Mouse (Mus musculus) ovary, postnatal 10 days (tissue): ENCODE results near the gene Sh3bgr.
A peak's percentile ranks its signal among the peaks of the same experiment; 100 is the strongest.

Experiments
- DNase-seq: peaks from one replicate; pipeline ENCODE4 v3.0.0; 2022; ENCODE audit warnings: low spot score

The Sh3bgr gene

DNA sequence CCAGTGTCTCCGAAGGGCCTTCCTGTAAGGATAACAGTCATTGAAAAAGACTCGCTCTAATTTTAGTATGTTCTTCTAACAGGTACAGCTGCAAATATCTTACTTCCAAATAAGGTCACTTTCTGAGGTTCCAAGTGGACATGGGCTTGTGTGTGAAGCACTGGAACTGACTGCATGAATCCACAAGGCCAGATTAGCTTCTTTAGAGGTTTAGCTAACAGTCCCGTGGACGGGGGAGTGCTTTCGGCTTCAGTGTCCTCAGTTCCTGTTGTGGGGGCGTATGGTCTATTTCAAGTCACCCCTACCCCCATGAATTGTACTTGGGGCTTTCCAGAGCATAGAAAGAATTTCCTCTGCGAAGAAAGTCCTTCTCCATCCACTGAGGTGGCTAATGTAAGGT is 10.6 kb downstream of the Sh3bgr start:
- DNase-seq, result no peak

GRCm38 (mm10) chr16:96213027-96213426 is 12.8 kb downstream of the Sh3bgr start:
- DNase-seq, result no peak

GRCm38 (mm10) chr16:96221491-96221890 is 21.2 kb downstream of the Sh3bgr start:
- no peak for DNase-seq

DNA sequence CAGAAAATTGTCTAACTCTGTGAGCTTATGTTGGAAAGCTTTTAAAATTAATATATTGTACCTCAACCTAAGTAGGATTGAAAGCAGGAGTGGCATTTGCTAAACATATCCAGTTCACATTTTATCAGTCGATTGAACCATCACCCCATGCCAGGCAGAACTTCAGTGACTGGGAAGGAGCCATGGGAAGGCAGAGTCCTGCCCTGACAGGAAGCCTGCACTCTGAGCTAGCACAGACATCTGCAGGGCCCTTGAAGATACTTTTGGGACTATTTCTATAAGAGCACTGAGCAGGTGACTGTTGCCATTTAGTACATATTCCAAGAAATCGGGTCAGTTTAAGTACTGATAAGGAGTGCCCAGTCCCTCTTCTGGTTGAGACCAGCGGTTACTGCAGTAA is 21.7 kb downstream of the Sh3bgr start:
- no peak for DNase-seq

GRCm38 (mm10) chr16:96222452-96222851 is 22.2 kb downstream of the Sh3bgr start:
- no peak for DNase-seq

GRCm38 (mm10) chr16:96228438-96228837 is 28.2 kb downstream of the Sh3bgr start:
- no peak for DNase-seq

DNA sequence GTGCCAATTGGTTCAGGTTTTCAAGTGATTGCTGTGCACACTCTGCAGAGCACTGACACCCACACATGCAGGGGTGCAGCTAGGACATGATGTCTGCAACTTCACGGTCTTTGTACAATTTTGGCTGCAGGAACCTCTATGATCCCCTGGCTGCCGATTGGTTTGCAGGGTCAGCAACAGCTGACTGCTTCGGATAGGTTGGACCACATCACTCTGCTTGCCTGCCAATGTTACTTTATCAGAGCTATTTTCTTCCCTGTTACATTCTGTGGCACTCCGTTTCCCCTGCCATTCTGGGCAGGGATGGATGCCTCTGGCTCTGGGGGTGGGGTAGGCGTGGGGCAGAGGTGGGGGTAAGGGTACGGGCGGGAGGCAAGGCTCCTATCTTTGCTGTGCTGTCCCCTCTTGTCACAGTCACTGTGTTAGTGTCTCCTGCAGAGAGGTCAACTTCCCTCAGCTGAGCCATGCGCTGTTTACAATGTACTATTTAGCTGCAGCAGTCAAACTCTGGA is 28.9 kb downstream of the Sh3bgr start:
- DNase-seq, result no peak

DNA sequence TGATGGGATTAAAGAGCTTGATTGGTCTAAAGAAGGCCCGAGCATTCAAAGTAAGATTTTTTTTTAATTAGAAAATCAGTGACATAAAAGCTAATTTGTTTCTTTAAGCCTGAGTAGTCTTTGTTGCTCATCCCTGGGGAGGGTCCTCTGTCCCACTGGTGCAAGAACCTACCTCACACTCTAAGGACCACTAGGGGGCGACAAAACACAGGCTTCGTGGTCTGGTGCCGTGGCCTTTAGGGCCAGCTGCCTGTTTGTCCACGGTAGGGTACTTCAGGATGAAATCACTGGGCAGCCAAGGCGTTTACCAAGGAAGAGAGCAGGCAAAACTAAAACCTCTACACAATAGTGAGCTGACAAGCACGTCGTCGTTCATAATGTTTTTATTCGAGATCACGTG is 30.2 kb downstream of the Sh3bgr start:
- DNase-seq, result peak; percentile 30

DNA sequence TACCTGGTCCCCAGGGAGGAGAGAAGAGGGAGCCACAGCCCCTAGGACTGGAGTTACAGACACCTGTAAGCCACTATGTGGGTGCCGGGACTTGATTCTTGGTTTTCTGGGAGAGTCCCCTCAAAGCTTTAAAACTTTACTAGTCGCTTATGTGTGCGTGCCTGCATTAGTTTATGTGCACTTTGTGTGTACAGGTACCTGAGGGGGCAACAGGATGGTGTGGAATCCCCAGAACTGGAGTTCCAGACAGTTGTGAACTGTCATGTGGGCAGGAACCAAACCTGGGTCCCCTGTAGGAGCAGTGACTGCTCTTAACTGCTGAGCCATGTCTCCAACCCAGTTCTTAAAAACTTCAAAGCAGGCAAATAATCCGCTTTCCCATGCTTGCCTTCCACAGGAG is 31.0 kb downstream of the Sh3bgr start:
- DNase-seq, result no peak

DNA sequence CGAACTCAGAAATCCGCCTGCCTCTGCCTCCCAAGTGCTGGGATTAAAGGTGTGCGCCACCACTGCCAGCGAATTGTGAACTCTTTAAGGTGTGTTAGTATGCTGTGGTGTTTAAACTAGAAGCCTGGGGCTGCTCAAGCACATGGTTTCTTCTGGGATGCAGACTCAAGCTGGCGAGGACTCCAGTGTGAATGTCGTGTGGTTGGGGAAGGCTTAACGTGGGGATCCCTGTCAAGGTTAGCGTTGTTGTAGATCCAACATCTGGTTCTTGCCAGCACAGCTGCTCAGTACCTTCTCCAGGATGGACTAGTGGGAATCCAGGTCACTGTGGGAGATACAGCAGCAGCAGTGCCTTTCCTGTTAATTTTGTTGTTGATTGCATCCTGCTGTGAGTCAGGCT is 31.7 kb downstream of the Sh3bgr start:
- DNase-seq, result no peak

GRCm38 (mm10) chr16:96233996-96234395 is 33.7 kb downstream of the Sh3bgr start:
- DNase-seq, result no peak

- DNase-seq, result no peak
These were observed 35.2 kb downstream of the Sh3bgr start, which contains the start of gene B3galt5 for GRCm38 (mm10) chr16:96235366-96235970. Gene B3galt5 (plus strand): TSS chr16:96235801.

GRCm38 (mm10) chr16:96244496-96244895 is 44.2 kb downstream of the Sh3bgr start:
- DNase-seq, result no peak

GRCm38 (mm10) chr16:96249635-96250034 is 49.4 kb downstream of the Sh3bgr start:
- DNase-seq, result no peak

DNA sequence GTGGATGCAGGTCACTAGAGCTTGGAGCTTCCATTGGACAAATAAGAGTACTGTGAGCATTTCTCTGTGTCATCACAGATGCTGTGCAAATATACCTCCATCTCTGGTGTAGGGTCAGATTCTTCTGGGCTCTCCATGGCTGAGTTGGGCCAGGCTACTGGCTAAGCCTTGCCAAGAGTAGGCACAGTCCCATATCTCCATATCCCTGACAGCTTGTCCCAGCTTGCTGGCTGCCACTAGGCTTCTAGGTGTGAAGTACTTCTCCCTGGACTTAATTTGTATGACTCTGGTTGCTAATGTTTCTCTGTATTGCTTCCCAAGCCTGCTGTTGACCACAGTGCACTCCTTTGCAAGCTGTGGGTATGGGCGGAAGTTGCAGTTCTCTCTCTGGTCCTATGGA is 51.9 kb downstream of the Sh3bgr start:
- no peak for DNase-seq

DNA sequence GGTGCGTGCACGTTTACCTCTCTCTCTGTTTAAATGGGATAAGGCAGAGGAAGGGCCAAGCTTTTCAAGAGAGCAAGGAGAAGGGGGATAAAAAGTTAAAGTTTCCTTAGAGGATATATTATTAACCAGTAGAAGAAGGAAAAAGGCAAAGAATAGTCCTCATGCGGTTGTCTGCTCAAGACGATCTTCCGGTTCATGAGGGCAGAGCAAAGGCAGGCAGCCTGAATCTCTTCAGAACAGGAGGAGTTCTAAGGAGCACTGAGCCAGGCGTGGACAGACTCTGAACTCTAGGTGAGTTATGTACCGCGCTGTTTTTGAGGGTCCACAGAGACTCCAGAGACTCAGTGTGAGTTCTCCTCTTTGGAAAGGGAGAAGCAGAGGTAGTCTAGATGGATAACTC is 58.2 kb downstream of the Sh3bgr start:
- no peak for DNase-seq

DNA sequence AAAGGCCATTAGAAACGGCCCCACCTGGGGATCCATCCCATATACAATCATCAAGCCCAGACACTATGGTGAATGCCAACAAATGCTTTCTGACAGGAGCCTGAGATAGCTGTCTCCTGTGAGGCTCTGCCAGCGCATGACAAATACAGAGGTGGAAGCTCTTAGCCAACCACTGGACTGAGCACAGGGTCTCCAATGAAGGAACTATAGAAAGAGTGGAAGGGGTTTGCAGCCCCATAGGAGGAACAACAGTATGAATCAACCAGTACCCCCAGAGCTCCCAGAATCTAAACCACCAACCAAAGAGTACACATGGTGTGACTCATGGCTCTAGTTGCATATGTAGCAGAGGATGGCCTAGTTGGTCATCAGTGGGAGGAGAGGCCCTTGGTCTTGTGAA is 71.5 kb downstream of the Sh3bgr start:
- no peak for DNase-seq

DNA sequence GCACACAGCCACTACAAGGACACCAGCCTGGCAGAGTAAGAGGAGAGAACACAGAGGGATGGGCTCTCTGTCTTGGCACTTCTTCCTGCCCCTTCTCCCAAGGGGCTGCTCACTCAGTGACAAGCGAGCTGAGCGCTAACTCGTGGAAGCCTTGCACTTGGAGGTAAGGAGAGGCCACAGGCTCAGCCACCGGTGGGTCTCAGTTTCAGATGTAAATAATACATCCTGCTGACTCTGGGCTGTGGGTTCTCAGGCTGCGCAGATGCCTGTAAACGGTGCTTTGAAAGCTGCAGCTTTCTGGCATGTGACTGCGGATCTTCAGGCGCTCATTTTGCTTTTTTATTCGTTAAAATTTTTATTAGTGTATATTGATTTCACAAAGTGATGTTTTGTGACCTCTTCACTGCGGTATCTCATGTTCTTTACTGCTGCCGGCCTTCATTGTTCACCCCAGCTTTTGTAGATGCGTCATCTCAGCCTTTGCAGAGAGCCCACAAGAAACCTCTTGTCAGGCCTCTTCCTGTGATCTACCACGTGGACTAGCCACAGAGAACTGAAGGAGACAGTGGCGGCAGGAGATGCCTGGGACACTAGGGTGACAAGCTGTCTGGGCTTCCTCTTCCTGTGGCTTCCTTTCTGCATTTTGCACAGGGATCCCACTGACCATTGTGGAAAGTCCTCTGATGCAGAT is 72.8 kb downstream of the Sh3bgr start:
- DNase-seq, result no peak

DNA sequence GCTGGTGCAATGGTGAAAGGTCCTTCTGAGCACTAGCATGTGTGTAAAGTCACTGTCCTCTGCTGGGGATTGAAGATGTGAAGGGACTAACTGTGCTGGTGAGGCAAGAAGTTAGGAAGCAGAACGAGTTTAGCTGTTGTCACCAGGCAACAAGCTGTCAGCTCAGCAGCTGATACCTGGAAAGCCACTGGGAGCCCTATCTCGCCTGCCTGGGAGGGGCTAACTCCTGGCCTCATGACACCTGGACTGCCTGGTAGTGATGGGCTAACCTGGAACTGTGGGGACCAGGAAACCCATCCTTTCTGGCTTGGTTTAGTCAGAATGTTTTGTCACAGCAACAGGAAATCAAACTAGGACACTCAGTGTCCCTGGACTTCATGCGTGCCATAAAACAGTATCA is 76.3 kb downstream of the Sh3bgr start:
- DNase-seq, result no peak
